Mouse (Mus musculus) lung, adult 2 months (tissue): ENCODE measurements around the gene Mrgprd.

Experiments
- CTCF ChIP-seq: fragments of 200-500 bp; IDR thresholded peaks from 2 replicates; pipeline ENCODE4 v1.5.1; 2011; ENCODE audit warnings: mild to moderate bottlenecking, low read length, control low read depth; ENCODE audit not compliant: insufficient read depth
- POLR2A ChIP-seq: fragments of 200-500 bp; IDR thresholded peaks from 2 replicates; pipeline ENCODE4 v1.6.1; 2011; ENCODE audit warnings: low read depth, mild to moderate bottlenecking, control low read depth, low read length, borderline replicate concordance; ENCODE audit errors: extremely low read depth

- no peak for TF ChIP-seq CTCF
- no peak for TF ChIP-seq POLR2A
Measured at GRCm38 (mm10) chr7:145308866-145309265, 5.8 kb upstream of the Mrgprd start.
